Mouse (Mus musculus) B cell, adult (primary cell): ENCODE measurements around the gene Tmem97. TPM values are rescaled to one million over a fixed set of nuclear protein-coding genes. Genes with fewer than 3 reads are reported as not detected.

Experiments
- total RNA-seq: library from RNA; stranded (reverse); gene quantifications from 4 replicates; pipeline ENCODE4 v1.2.4, GENCODE M21; 2023; ENCODE audit not compliant: inconsistent age

Tmem97 gene
- 3.6 to 6.5 TPM (median 5.7 TPM) in 4 replicates for total RNA-seq

GRCm38 (mm10) chr11:78550168-78551058 is at the start of gene Tmem97:
Gene Tmem97 (minus strand): TSS chr11:78550777.

DNA sequence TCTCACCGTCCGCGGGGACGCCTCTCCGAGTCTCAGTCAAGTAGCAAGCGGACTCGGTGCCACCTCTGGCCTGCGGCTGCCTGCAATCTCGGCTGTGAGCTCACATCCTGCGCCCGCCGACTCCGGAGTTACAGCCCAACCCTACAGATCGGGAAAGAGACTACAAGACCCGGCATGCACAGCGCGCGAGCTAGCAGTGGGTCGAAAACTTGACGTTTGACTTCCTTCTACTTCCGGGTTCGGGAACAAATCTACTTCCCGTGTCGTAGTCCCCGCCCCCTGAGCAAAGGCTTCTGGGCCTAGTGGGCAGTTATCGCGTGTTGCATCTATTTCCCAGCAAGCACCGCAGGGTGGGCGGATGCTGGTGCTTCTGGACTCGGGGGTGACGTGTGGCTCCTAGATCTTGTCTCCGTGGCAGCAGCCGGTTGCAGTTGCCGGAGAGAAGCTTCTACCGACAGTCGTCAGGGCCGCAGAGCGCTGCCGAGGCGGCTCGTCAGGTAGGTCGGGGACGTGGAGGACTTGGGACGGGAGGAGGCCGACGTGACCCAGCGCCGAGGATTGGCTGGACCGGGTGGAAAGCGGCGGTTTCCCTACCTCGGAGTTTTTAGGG is 14.4 kb downstream of the Tmem97 start, which contains the start of the genes Tnfaip1 and Ift20:
Gene Tnfaip1, minus strand, starts transcription at position 253 of the 610 bp plus-strand sequence.
Gene Ift20, plus strand, starts transcription at position 282 of the 610 bp plus-strand sequence.

GRCm38 (mm10) chr11:78512025-78512957 is 38.3 kb downstream of the Tmem97 start, which contains the start of the genes Tmem199 and Poldip2:
Gene Tmem199 (minus strand): TSS chr11:78512172.
Gene Poldip2 (plus strand): TSS chr11:78512193.

GRCm38 (mm10) chr11:78502909-78503650 is 47.5 kb downstream of the Tmem97 start, which contains the start of gene Sebox:
Gene Sebox (plus strand): TSS chr11:78503447.

DNA sequence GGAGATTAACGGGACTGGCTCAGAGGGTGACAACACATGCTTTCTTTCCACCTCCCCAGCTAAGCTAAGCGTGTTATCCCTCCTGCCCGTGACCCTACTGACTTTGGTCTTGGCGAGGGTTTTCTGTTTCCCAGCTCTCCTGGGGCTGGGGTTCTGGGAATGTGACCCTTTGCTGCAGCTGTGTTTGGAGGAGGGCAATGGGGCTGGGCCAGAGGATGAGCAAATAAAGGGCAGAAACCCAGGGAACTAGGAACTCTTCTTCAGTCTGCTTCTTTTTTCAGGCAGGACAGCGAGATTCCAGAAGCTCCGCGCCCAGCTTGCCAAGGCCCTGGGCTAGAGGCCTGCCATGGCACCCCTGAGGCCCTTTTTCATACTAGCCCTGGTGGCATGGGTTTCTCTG is 51.6 kb downstream of the Tmem97 start, which contains the start of gene Vtn:
Gene Vtn, plus strand, starts transcription at position 88 of the 400 bp plus-strand sequence.

DNA sequence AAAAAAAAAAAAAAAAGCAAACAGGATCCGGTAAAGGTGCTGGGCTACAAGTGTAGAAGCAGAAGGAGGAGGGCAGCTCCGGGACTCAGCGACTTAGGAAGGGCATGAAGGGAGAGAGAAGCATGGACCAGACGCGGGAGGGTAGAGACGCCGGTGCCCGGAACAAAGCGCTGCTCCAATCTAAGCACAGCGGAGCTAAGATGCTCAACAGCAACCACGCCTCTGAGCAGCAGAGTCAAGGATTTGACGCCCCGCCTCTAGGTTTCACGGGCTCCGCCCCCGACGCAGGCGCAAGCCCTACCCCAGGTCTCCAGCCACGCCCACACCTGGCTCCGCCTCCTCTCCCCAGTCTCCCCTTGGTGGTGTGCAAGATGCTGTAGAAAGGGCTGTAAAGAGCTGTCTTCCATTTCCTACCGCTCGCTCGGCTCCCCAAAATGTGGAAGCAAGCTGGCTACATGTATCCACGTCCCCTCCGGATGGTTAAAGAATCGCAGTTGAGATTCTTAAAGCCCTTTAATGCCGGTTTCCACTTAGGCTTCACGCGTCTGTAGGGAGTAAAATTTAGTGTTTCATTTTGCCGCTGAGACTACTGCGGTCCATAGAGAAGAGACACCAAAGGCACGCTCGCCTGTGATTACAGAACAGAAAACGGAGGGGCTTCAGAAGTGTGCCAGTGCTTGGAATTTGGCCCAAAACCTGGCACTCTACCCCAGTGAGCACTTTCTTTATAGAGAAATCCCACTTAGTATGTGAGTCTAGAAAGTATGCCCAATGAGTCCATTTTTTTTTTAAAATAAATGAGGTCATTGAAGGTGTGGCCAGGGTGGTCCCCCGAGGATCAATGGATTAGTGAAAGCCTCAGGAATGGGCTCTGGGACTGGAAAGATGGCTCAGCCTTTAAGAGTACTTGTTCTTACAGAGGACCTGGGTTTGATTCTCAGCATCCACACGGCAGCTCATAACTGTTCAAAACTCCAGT is 52.7 kb downstream of the Tmem97 start, which contains the start of gene Sarm1:
Gene Sarm1, minus strand, starts transcription at position 211 of the 979 bp plus-strand sequence.

Other genes starting within 250 kb of the Tmem97 start
- gene Spag5, start 249.2 kb downstream of the Tmem97 start, total RNA-seq = 2.5 to 6.3 TPM (median 4.3 TPM) in 4 replicates
- gene Aldoc, start 227.8 kb downstream of the Tmem97 start, total RNA-seq = 34.3 to 36.6 TPM (median 35.0 TPM) in 4 replicates
- gene Pigs, start 222.4 kb downstream of the Tmem97 start, total RNA-seq = 53.8 to 62.9 TPM (median 56.3 TPM) in 4 replicates
- 55.4 to 61.9 TPM (median 57.2 TPM) in 4 replicates for gene Unc119, start 207.3 kb downstream of the Tmem97 start, total RNA-seq
- not detected in 4 replicates for gene Foxn1, start 164.2 kb downstream of the Tmem97 start, total RNA-seq
- not detected in 4 replicates for gene Slc13a2, start 128.6 kb downstream of the Tmem97 start, total RNA-seq
- gene Slc46a1, start 85.1 kb downstream of the Tmem97 start, total RNA-seq = 0.36 to 2.1 TPM (median 0.70 TPM) in 4 replicates
- 2.1 to 2.7 TPM (median 2.3 TPM) in 4 replicates for gene Sarm1, start 53.0 kb downstream of the Tmem97 start, total RNA-seq
- not detected in 4 replicates for gene Vtn, start 51.7 kb downstream of the Tmem97 start, total RNA-seq
- gene Sebox, start 47.3 kb downstream of the Tmem97 start, total RNA-seq = not detected in 4 replicates
- gene Tmem199, start 38.6 kb downstream of the Tmem97 start, total RNA-seq = 34.4 to 42.9 TPM (median 41.0 TPM) in 4 replicates
- gene Poldip2, start 38.6 kb downstream of the Tmem97 start, total RNA-seq = 30.4 to 43.1 TPM (median 39.2 TPM) in 4 replicates
- 15.2 to 18.9 TPM (median 15.9 TPM) in 4 replicates for gene Tnfaip1, start 14.4 kb downstream of the Tmem97 start, total RNA-seq
- gene Ift20, start 14.4 kb downstream of the Tmem97 start, total RNA-seq = 21.9 to 27.7 TPM (median 23.5 TPM) in 4 replicates
- 21.5 to 23.5 TPM (median 22.7 TPM) in 4 replicates for gene Nlk, start 146.6 kb upstream of the Tmem97 start, total RNA-seq
- 10.6 to 15.6 TPM (median 13.4 TPM) in 4 replicates for gene Ccnq, start 201.0 kb upstream of the Tmem97 start, total RNA-seq